Mouse (Mus musculus) CD8-positive naive resting alpha-beta T cell, adult 2 months (primary cell): ENCODE data around the gene Rps6ka4.

Experiments
- DNase-seq, 2 experiments: peaks; one replicate each; pipeline ENCODE4 v3.0.0; 2022; ENCODE audit warnings: low read depth in 2 of 2, low spot score in 2 of 2

Gene Rps6ka4

GRCm38 (mm10) chr19:6852393-6853305 is 12.2 kb upstream of the Rps6ka4 start:
- DNase-seq = no peak

- no peak for DNase-seq
Observed at GRCm38 (mm10) chr19:6851497-6851896, 11.1 kb upstream of the Rps6ka4 start.

- DNase-seq = no peak
Observed at GRCm38 (mm10) chr19:6849506-6850068, 9.2 kb upstream of the Rps6ka4 start.

GRCm38 (mm10) chr19:6847841-6848517 is 7.5 kb upstream of the Rps6ka4 start:
- no peak for DNase-seq

GRCm38 (mm10) chr19:6846050-6846449 is 5.6 kb upstream of the Rps6ka4 start:
- DNase-seq = no peak

- no peak for DNase-seq
Observed at GRCm38 (mm10) chr19:6842353-6842752, 1.9 kb upstream of the Rps6ka4 start.

GRCm38 (mm10) chr19:6841292-6841597 is 809 bp upstream of the Rps6ka4 start:
- peak in 1 of 2 experiments; percentile 8 for DNase-seq

GRCm38 (mm10) chr19:6839615-6840474 is 591 bp downstream of the Rps6ka4 start:
- peak in 1 of 2 experiments; percentile 6 for DNase-seq

GRCm38 (mm10) chr19:6832363-6832762 is 8.1 kb downstream of the Rps6ka4 start:
- DNase-seq = no peak

- no peak for DNase-seq
Observed at GRCm38 (mm10) chr19:6831331-6831730, 9.1 kb downstream of the Rps6ka4 start.

- DNase-seq = no peak
Observed at GRCm38 (mm10) chr19:6830556-6831316, 9.7 kb downstream of the Rps6ka4 start.

- no peak for DNase-seq
Observed at GRCm38 (mm10) chr19:6829870-6830555, 10.4 kb downstream of the Rps6ka4 start.

- DNase-seq = no peak
Observed at GRCm38 (mm10) chr19:6829069-6829468, 11.4 kb downstream of the Rps6ka4 start.

GRCm38 (mm10) chr19:6826601-6827000 is 13.8 kb downstream of the Rps6ka4 start:
- DNase-seq = no peak

- DNase-seq = no peak
Observed at GRCm38 (mm10) chr19:6825384-6825783, 15.1 kb downstream of the Rps6ka4 start.

GRCm38 (mm10) chr19:6820538-6821195 is 19.8 kb downstream of the Rps6ka4 start:
- no peak for DNase-seq

GRCm38 (mm10) chr19:6819143-6819827 is 21.2 kb downstream of the Rps6ka4 start:
- no peak for DNase-seq

- DNase-seq = no peak
Observed at GRCm38 (mm10) chr19:6814958-6815357, 25.5 kb downstream of the Rps6ka4 start.

GRCm38 (mm10) chr19:6814366-6814765 is 26.1 kb downstream of the Rps6ka4 start:
- no peak for DNase-seq
